Mouse (Mus musculus): ENCODE data around the gene Fbxw4.
"Not testable (repeated sequence)": the region's sequence is repeated elsewhere in the genome, so short reads cannot be mapped to it uniquely, and the experiment has no call there.

GRCm38 (mm10) chr19:45548196-45548595 lies 111.9 kb downstream of the Fbxw4 start:
- not testable (repeated sequence) for TF ChIP-seq POLR2A (IDR thresholded peaks at IDR 0.05; ENCODE audit: extremely low read depth, insufficient read depth, low read length); CTCF (IDR thresholded peaks at IDR 0.05; ENCODE audit: low read depth, low read length)

Measured in liver, adult 2 months (tissue).